Mouse (Mus musculus): ENCODE data around the gene Bcl3. TPM values are rescaled to one million over a fixed set of nuclear protein-coding genes. Genes with fewer than 3 reads are reported as not detected.

Gene Bcl3
- 8.0 and 8.4 TPM in 2 replicates for polyA plus RNA-seq (2015; fragmentation: Nextera tagmentation; extraction: Ambion mirVana)

GRCm38 (mm10) chr7:19822604-19823058, at the start of gene Bcl3:
Bcl3 (minus strand) TSS chr7:19822770.

DNA sequence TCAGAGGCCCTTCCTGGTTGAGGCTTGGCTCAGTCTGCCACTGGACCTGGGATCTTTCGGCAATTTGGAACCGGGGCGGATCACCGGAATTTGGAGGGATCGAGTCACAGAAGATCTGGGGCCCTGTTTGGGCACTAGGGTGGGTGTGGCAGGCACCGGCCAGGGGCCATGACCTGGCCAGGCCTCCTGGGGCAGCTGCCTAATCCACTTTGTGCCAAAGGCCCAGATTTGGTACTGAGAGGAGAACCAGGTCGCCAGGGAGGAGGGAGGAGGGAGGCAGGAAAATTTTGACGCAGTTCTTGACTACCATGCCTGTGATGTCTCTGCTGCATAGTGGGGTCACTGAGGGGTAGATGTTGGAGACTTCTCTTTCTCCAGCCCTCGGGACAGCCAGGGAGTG, 38.6 kb upstream of the Bcl3 start, which contains the start of gene Ceacam16:
Ceacam16 (minus strand) TSS at position 101 of the 400 bp plus-strand sequence.

DNA sequence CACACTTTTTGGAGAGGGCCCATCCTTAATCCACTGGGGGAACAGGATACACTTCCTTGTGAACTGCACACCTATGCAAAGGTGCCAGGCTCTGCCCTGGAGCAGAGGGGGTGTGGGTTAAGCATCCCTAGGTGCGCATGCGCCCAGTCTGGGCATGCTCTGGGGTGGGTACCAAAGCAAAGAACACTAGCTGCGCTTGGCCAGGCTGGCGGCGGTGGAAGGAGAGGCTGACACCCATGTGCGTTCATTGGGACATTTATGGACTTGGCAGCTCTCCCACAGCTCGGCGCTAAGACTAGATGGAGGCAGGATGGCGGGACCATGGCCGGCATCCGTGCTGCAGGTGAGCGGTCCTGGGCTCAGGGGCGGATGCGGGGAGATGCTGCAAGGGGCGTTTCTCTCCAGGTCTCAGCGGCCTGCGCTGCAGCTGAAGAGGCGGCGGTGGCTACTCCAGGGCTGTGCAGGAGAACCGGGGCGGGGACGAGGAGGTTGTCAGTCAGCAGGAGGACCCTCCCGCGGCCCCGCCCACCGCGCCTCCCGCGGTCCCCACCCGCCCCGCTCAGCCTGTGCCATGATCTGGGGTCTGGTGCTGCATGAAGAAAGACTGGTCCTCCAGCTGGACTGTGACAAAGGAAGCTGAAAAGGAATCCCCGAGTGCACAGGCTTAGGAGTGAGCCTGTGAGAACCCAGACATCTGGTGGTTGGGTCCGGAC, 29.4 kb upstream of the Bcl3 start, which contains the start of gene Gm19345:
Gm19345 (plus strand) TSS at position 146 of the 713 bp plus-strand sequence.

GRCm38 (mm10) chr7:19796697-19797588, 25.6 kb downstream of the Bcl3 start, which contains the start of gene Cblc:
Cblc (minus strand) TSS chr7:19796809.

DNA sequence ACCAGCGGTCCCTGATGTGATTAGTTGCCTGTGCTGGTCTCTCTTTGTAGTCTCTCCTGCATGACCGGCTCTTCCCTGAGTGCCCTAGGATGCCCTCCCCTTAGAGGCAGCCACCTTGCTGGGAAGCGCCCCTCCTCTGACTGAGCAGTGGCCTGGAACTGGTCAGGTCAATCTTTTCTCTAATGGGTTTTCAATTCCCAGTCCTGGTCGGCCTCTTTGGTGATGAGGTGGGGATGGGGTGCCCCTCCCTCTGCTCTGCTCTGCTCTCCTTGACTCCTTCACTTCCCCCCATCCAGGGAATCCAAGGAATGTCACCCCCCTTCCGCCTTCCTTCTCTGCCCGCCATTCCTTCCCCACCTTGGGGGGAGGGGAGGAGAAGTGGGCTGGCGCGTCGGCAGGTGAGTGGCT, 51.6 kb downstream of the Bcl3 start, which contains the start of gene Bcam:
Bcam (minus strand) TSS at position 33 of the 408 bp plus-strand sequence.

Other genes starting within 250 kb of the Bcl3 start
- 1.2 and 1.4 TPM in 2 replicates for gene Zfp296, start 245.5 kb downstream of the Bcl3 start, polyA plus RNA-seq (2015; fragmentation: Nextera tagmentation; extraction: Ambion mirVana)
- 152 and 153 TPM in 2 replicates for gene Gemin7, start 245.2 kb downstream of the Bcl3 start, polyA plus RNA-seq (2015; fragmentation: Nextera tagmentation; extraction: Ambion mirVana)
- gene Clasrp, start 218.3 kb downstream of the Bcl3 start, polyA plus RNA-seq (2015; fragmentation: Nextera tagmentation; extraction: Ambion mirVana), result 21.5 and 24.3 TPM in 2 replicates
- 19.2 TPM in 2 replicates for gene Relb, start 193.3 kb downstream of the Bcl3 start, polyA plus RNA-seq (2015; fragmentation: Nextera tagmentation; extraction: Ambion mirVana)
- gene Clptm1, start 157.7 kb downstream of the Bcl3 start, polyA plus RNA-seq (2015; fragmentation: Nextera tagmentation; extraction: Ambion mirVana), result 49.8 and 51.7 TPM in 2 replicates
- gene Apoc2, start 144.8 kb downstream of the Bcl3 start, polyA plus RNA-seq (2015; fragmentation: Nextera tagmentation; extraction: Ambion mirVana), result 4.0 and 26.9 TPM in 2 replicates
- gene Gm44805, start 141.3 kb downstream of the Bcl3 start, polyA plus RNA-seq (2015; fragmentation: Nextera tagmentation; extraction: Ambion mirVana), result not detected in 2 replicates
- gene Apoc4, start 141.3 kb downstream of the Bcl3 start, polyA plus RNA-seq (2015; fragmentation: Nextera tagmentation; extraction: Ambion mirVana), result 2.9 and 3.0 TPM in 2 replicates
- gene Apoc1, start 130.1 kb downstream of the Bcl3 start, polyA plus RNA-seq (2015; fragmentation: Nextera tagmentation; extraction: Ambion mirVana), result 54.6 and 118 TPM in 2 replicates
- 475 and 2,164 TPM in 2 replicates for gene Apoe, start 123.6 kb downstream of the Bcl3 start, polyA plus RNA-seq (2015; fragmentation: Nextera tagmentation; extraction: Ambion mirVana)
- 77.1 and 79.8 TPM in 2 replicates for gene Tomm40, start 107.3 kb downstream of the Bcl3 start, polyA plus RNA-seq (2015; fragmentation: Nextera tagmentation; extraction: Ambion mirVana)
- gene Nectin2, start 72.3 kb downstream of the Bcl3 start, polyA plus RNA-seq (2015; fragmentation: Nextera tagmentation; extraction: Ambion mirVana), result 55.1 and 55.3 TPM in 2 replicates
- gene Bcam, start 51.8 kb downstream of the Bcl3 start, polyA plus RNA-seq (2015; fragmentation: Nextera tagmentation; extraction: Ambion mirVana), result 135 and 139 TPM in 2 replicates
- 16.4 and 17.5 TPM in 2 replicates for gene Cblc, start 26.0 kb downstream of the Bcl3 start, polyA plus RNA-seq (2015; fragmentation: Nextera tagmentation; extraction: Ambion mirVana)
- gene Gm19345, start 29.2 kb upstream of the Bcl3 start, polyA plus RNA-seq (2015; fragmentation: Nextera tagmentation; extraction: Ambion mirVana), result not detected in 2 replicates
- gene Ceacam16, start 38.5 kb upstream of the Bcl3 start, polyA plus RNA-seq (2015; fragmentation: Nextera tagmentation; extraction: Ambion mirVana), result not detected in 2 replicates
- gene Ceacam19, start 65.2 kb upstream of the Bcl3 start, polyA plus RNA-seq (2015; fragmentation: Nextera tagmentation; extraction: Ambion mirVana), result 3.4 and 4.0 TPM in 2 replicates
- gene Pvr, start 98.4 kb upstream of the Bcl3 start, polyA plus RNA-seq (2015; fragmentation: Nextera tagmentation; extraction: Ambion mirVana), result 13.9 and 14.1 TPM in 2 replicates
- gene Igsf23, start 128.0 kb upstream of the Bcl3 start, polyA plus RNA-seq (2015; fragmentation: Nextera tagmentation; extraction: Ambion mirVana), result 0.13 and 0.16 TPM in 2 replicates
- gene Ceacam20, start 142.6 kb upstream of the Bcl3 start, polyA plus RNA-seq (2015; fragmentation: Nextera tagmentation; extraction: Ambion mirVana), result not detected in 2 replicates
- gene Nlrp9b, start 168.7 kb upstream of the Bcl3 start, polyA plus RNA-seq (2015; fragmentation: Nextera tagmentation; extraction: Ambion mirVana), result not detected in 2 replicates

All from urinary bladder, postnatal 0 days (tissue).